Mouse (Mus musculus) adrenal gland, postnatal 36 days (tissue): ENCODE data around the gene Gpr35. TPM values are rescaled to one million over a fixed set of nuclear protein-coding genes. Genes with fewer than 3 reads are reported as not detected.
"Not testable (repeated sequence)": the region's sequence is repeated elsewhere in the genome, so short reads cannot be mapped to it uniquely, and the experiment has no call there.

Experiments used
- DNase-seq, 2 experiments: peaks; one replicate each; pipeline ENCODE4 v3.0.0; 2021; ENCODE audit warnings: mixed read lengths in 1 of 2
- total RNA-seq, 2 experiments: library from RNA; stranded (reverse); gene quantifications; 2 replicates each; pipeline ENCODE4 v1.2.3; 2021

Gene Gpr35
- total RNA-seq, 2 experiments from 2014 or later = 0.53 to 1.9 TPM

DNA sequence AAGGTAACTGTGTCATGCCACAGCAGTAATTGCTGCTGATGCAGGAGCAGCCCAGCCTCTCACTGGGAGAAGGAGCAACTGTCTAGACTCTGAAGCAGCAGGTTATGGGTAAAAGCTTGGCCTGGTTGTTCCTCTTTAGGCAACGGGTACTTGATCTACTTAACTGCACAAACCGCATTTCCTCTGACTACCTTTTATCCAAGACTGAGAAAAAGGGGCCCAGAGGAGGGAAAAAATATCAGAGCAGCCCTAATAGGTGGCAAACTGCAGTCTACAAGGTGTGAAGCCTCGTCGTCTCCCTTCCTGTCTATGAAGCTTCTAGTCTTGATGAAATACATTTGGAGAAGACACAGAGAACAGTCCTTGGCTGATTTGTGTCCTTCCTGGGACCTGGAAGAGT is 17.1 kb upstream of the Gpr35 start:
- DNase-seq = no peak

DNA sequence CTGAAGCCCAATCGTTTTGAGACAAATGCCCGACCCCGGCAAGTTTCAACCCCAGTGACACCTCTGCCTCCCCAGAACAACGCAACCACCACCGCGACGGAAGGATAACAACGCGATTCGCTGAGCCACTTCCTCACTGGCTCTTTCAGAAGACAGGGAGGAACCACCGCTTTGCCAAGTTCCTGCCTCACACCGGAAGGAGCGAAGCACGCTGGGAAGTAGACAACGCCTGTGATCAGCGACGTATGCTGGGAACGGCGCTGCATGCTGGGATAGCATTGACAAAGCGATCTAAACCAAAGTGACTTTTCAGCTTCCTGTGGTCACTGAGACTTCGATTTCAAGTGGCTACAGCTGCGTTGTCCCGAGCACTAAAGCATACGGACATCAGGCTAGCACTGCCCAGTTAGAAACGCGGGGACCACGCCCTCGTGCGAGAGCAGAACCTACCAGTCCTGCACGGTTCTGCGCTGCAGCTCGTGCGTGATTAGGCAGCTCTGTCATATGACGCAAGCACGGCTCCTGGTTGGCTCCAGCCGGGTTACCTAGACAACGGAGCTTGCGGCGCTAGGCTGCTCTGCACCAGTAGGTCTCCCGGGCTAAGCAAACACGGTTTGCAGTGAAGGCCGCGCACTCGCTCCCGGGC is 16.4 kb upstream of the Gpr35 start, which contains the start of gene Capn10:
TSS of gene Capn10 (plus strand) at position 195 of the 646 bp plus-strand sequence.
- peak; percentile 93 for DNase-seq

DNA sequence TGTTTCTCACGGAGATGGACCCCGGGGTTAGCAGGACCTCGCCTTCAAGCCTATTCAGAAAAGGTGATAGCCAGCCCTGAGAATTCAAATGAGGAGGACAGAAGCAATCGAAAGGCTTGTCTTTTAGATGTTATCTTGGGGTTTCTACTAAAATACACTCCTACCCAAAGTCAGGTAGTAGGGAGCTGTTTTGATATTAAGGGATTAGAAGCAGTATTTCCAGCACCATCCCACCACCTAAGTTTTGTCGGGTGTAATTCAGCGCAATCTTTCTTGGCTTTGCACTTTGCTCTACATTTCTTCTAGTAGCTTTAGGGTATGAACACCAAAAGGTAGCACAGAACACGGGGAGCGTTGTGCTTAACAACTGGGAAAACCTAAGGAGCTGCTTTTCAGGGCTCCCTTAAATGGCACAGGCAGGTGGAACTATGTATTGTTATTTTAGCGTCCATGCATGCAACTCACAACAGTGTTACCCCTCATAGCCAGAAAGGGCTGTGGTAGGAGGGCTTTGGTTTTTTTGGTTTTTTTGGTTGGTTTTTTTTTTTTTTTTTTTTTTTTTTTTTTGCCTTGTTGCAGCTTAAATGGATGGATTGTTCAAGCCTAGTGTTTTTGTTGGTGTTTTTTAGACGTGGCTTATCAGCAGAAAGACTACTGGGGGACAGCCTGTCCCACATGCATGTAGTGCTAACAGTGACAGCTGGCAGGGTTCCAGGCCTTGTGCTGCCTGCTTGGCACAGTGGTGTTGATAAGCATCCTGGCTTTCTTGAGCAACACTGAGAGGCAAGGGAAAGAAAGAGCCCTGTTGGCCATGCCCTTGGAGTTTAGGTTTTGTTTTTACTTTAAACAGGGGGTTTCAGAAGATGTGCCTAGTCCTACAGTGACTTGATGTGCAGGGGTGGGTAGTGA is 15.4 kb upstream of the Gpr35 start:
- DNase-seq = peak; percentile 71 to 80

DNA sequence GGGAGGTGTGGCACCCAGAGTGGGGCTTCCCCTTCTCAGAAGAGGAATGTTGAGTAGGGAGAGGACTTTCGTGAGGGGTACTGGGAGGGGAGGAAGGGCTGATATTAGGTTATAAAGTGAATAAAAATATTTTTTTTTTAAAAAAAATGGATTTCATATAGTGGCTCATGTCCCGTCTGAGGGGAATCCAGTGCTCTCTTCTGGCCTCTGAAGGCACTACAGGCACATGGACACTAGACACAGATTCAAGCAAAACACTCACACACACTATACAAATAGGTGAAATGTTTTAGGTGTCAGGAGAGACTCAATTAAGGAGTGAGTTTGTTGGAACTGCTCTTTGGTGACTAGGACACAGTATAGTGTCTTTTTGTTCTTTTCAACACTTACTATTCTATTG is 14.7 kb upstream of the Gpr35 start:
- no peak for DNase-seq

DNA sequence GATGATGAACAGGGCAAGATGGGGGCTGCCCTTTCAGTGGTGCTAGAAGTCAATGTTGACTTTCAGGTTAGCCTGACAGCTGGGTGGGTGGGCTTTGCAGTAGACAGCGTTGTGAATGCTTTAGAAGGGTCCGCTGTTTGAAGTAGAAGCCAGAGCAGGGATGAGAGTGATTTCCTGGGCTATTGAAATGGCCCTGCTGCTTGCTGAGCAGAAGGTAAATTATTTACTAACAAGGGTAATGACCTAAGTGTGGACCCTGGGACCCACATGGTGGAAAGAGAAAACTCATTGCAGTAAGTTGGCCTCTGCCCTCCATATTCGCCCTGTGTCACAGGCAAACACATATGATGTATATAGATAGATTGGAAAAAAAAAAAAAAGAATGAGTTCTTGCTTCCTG is 14.2 kb upstream of the Gpr35 start:
- DNase-seq = no peak

DNA sequence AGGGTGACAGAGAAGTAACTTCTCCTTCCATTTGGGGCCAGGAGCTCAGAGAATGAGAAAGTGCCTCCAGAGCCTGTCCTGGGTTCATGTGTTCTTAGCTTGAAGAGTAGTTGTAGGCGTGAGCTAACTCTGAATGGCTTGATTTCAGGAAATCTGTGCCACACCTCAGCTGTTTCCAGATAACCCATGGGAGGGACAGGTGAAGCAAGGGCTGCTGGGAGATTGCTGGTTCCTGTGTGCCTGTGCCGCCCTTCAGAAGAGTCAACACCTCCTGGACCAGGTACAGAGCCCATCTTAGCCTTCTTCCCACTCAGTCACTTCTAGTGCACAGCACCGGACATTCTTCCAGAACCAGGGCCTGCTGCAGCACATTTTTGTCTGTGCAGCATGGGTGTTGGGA is 12.9 kb upstream of the Gpr35 start:
- DNase-seq = no peak

DNA sequence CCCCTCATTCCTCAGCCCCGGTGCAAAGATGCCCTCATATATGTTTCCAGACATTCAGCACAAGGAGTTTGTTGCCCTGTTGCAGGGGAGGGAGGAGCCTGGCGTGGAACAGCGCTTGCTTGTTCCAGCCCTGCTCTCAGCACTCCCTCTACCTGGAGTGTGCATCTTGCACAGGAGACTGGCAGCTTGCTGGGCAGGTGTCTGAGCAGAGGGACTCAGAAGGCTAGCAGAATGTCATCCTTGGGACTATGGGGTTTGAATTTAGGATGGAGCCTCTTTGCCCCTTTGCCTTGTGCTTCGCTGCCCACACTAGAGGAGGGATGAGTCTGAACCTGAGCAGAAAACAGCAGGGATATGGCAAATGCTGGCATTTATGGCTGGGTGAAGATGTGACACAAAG is 10.9 kb upstream of the Gpr35 start:
- DNase-seq = no peak

DNA sequence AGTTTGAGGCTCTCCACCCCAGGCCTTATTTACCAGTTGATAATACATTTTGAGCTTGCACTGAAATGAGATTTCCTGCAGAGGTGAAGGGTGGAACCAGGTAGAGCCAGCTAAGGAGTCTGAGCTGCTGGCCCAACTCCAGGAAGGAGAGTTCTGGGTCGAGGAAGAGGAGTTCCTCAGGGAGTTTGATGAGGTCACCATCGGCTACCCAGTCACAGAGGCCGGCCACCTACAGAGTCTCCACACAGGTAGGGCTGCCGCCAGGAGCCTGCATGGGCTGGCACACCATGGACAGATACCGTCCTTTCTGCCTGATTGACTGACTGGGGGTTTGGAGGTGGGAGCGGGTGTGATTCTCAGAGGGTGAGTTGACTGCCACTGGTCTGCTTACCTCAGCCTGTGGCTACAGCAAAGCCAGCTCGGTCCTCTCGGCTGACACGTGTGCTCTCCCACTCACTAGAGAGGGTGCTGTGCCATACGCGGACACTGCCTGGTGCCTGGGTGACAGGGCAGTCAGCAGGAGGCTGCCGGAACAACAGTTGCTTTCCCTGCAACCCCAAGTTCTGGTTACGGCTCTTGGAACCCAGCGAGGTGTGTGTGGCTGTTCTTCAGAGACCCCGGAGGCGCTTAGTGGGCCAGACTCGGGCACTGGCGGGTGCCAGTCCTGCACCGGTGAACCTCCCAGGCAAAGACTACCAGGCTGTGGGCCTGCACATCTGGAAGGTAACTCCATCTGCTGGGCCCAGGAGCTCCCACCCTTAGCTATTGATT is 7.3 kb upstream of the Gpr35 start:
- no peak for DNase-seq

DNA sequence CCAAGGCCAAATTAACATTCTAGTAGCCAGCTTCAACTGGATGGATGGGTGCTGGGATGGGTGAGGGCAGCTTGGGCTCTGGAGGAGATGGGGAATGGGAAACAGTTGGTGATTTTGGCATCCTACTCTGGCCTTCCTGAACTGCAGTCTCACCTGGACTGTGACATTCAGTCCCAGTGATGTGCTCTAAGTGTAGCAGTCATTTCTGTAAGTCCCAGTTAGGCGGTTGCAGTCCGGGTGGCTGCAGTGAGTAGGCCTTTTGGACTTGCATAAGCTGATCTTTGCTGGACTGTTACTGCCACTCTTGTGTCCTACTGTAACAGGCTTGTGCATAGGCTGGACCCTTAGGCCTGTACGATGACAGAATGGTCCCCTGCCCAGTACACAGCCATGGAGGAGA is 2.7 kb upstream of the Gpr35 start:
- DNase-seq = no peak

DNA sequence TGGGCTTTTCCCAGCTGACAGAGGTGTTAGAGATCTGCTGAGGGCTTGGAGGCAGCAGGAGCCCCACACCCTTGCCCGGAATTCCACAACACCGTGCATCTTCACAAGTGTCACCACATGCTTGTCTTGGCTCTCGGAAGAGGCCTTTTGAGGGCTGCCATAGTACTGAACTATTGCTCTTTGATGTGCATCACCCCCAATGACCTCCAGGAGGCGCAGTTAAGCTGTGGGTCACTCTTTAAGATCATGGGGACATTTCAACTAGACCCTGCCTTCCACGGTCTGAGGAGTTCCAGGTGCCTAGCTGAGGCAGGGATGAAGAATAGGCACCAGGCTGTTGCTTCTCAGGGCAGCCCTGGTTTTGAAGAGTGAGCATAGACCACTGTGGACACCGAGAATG is 1.2 kb upstream of the Gpr35 start:
- DNase-seq = peak; percentile 18 to 34

DNA sequence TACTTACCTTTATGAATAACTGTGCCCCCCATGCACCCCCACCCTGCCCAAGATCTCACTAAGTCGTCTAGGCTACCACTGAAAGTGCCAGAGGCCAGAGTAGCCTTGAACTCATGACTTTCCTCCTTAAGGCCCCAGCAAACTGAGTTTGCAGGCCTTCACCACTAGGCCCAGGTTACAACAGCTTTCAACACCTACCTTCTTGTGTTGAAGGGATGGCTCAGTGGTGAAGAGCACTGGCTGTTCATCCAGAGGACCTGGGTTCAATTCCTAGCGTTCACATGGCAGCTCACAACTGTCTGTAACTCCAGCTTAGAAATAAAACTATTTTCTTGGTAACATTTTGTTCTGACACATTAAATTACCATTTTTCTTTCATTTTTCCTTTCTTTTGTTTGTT is 3.0 kb downstream of the Gpr35 start:
- DNase-seq = no peak

DNA sequence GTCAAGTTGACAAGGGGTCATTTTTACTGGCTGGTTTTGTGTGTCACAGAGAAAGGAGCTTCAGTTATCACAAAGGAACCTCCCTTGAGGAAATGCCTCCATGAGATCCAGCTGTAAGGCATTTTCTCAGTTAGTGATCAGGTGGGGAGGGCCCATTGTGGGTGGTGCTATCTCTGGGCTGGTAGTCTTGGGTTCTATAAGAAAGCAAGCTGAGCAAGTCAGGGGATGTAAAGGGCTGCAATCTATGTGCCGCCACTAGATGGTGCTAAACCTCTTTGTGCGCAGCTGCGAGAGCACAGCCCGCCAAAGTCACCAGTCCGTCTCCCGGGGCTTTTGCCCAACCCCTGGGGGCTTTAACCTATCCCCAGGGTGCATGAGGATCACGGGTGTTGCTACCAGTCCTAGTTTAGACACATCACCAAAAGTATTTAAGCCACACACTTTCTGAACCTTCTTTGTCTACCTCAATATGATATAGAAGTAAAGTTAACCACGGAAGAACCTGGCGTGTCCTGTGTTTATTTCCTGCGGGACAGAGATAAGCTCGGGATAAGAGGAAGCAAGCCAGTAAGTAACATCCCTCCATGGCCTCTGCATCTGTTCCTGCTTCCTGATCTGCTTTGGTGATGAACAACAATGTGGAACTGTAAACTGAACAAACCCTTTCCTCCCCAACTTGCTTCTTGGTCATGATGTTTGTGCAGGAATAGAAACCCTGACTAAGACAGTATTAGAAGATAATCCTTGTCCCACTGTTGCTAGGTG is 6.1 kb downstream of the Gpr35 start:
- peak; percentile 67 to 74 for DNase-seq

DNA sequence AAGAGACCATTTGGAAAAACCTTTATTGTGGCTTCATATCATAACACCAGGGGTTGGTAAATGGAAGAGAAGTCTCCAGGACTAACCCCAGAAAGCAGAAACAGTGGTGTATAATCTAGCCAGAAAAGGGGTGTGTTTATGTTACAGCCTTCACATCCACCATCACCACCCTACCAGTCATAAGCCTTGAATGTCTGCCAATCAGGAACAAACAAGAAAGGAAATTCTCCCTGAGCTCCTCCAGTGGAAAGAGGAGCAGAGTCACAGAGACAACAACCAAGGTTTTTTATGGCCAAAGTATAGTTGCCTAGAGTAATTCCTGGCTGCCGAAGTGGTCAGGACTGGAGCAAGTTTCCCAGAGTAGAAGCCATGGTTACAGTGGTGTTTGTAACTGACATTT is 8.3 kb downstream of the Gpr35 start:
- no peak for DNase-seq

DNA sequence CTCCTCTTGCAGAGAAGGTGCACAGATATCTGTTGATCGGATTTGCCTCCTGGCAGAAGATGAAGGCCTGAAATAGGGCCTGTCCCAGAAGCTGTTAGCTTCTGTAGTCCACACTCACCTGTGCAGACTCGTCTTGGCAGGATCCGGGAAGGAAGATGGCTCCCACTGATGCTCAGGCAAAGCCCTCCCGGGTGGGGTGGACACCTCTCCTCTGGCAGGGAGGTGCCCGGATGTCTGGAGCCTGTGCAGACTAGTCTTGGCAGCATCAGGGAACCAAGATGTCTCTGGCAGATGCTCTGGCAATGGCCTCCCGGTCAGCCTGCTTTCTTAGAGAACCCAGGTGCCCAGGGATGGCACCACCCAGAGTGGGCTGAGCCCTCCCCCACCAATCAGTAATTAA is 20.1 kb downstream of the Gpr35 start:
- DNase-seq = not testable (repeated sequence)

DNA sequence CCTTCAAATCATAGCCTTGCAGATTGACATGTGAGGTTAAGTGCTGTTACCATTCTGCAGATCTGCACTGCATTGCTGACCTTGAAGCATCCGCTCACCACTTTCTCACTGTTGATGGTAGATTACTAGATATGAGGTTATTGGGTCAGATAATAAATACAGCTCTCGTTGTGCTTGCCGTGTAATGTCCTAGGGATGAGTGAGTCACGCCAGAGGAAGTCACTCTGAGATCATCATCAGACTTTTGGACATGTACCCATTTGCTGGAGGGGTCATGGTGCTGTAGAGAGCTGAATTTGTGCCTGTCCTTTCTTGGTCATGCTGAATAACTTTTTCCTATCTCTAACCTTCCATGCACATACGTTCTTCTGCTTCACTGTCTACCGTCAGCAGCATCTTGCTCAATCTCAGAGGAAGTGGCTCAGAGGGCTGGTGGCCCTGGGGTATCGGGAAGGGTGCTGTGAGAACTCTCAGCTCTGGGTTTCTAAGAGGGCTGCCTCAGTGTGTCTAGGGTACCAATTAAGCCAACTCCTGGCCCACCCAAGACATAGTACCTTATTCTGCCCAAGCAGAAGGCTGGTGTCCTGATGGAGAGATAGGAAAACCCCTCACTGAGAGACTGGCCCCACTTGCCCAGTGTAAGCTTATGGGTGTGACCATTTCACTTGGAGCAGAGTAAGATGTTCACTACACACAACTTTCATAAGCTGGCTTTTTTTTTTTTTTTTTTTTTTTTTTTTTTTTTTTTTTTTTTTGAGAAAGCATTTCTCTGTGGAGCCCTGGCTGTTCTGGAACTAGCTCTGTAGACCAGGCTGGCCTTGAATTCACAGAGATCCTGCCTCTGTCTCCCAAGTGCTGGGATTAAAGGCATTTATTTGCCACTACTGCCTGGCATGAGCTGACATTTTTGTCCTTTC is 21.5 kb downstream of the Gpr35 start:
- peak; percentile 22 to 41 for DNase-seq

DNA sequence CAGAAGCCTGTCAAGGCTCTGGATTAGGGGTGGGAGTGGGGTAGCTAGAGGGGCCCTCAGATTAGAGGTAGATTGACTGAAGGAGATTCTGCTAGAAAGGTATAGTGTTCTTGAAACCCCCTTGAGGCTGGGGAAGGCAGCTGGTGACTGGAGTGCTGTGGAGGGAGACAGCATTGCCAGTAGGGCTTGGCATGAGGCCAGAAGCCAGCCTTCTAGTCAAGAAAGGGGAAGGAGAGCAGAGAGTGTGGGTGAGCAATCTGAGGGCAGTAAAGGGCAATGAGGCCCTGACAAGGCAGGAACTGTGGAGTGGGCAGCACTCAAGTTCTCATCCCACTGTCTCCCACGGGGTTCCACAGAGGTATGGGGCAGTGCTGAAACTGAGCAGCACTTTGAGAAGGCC is 22.2 kb downstream of the Gpr35 start:
- DNase-seq = peak; percentile 78 to 81

DNA sequence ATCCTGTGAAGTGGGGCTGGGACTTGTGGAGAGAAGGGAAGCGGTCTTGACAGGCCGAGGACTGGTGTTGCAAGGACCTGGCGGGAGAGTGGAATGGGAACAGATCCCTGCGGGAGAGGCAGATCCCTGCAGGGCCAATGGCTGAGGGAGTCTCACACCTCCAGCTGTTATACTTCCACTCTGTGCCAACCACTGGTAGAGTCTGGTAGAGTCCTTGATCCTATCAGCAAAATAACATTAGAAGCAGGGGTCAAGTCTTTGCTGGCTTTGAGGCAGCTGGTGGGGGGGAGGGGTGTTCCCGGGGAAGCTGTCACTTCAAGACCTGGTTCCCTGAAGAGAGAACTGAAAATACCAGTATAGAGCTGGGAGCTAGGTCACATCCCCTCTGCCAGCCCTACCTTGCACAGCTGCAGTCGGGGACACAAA is 25.5 kb downstream of the Gpr35 start:
- peak in 1 of 2 experiments; percentile 37 for DNase-seq

DNA sequence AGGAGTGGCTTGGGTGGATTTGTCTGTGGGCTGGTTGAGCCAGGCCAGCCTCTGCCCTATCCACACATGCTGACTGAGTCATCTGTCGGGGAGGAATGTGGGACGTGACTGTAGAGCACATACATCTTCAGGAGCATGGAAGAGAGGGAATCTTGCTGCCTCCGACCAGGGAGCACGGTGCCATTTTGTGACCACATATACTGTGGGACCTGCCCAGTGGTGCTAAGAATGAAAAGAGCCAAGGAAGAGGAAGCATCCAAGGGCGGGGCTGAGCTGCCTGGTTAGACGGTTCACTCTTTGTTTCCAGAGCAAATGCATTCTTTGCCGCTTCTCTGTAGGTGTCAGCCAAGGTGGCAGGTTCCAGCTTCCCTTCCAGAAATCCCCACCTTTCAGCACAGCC is 28.0 kb downstream of the Gpr35 start:
- no peak for DNase-seq

DNA sequence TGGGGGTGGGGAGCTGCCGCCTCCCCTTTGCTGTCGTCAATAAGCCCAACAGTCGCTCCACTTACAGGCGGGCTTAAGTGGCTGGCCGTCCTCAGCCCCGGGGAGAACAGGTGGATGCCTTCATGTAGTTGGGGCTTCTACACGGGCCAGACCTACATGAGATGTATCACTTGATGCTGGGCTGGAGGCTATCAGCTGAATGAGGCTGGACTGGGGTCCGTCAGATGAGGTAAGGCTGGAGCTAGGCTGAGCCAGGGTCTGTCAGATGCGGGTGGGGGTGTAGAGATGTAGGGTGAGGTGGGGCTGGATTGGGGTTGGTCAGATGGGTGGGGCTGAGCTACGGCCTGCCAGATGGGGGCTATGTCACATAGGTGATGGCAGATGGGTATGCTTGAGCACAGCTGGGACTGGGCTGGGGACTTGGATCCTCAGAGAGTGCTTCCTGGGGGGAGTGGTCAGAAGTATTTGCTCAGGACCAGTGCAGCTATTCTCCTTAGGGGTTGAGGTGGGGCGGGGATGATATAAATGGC is 28.5 kb downstream of the Gpr35 start:
- DNase-seq = no peak

DNA sequence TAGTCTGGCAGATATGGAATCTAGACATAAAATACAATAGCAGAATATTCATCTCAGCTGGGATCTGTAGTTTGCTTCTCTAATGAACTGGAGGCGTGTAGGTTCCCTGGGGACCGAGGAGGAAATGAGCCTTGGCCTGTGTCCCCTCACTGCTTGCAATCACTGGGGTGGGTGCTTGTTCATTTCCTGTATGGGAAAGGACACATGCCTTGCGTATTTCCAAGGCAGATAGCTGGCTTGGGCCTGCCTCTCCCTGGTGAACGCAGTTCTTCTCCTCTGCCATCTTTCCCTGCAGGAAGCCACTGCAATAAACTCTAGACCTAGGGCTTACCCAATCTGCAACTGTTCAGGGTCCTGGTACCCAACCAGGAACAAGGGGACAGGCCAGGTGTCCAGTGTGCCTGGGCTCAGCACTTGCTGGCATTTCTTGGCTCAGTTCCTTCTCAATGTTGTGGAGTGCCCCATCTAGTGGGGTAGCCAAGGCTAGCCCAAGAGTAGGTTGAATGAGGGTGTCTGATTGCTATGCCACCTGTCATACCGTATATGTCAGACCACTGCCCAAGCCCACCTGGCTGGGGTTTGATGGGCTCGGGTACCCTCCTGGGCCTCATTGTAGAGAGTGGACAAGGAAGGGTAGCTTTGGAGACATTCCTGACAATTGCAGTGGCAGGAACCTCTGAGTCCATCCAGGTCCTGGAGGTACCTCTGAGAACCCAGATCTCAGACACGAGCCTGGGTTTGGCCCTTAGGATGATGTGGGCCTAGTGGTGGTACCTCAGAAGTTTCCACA is 30.6 kb downstream of the Gpr35 start:
- DNase-seq = peak in 1 of 2 experiments; percentile 42
